Mouse (Mus musculus) retina, postnatal 1 day (tissue): ENCODE measurements around the gene Gm48551.
A peak's percentile ranks its signal among the peaks of the same experiment; 100 is the strongest.

Experiments
- DNase-seq: peaks from one replicate; pipeline ENCODE4 v3.0.0-alpha.2; 2012

Gm48551 gene

GRCm38 (mm10) chr10:81418216-81419070, 34.2 kb downstream of the Gm48551 start:
- no peak for DNase-seq

- DNase-seq: no peak
Measured at GRCm38 (mm10) chr10:81419111-81419928, 35.1 kb downstream of the Gm48551 start.

GRCm38 (mm10) chr10:81420191-81420767, 36.0 kb downstream of the Gm48551 start:
- DNase-seq: no peak

GRCm38 (mm10) chr10:81421041-81421796, 37.0 kb downstream of the Gm48551 start:
- no peak for DNase-seq

- no peak for DNase-seq
Measured at GRCm38 (mm10) chr10:81421797-81422100, 37.5 kb downstream of the Gm48551 start.

GRCm38 (mm10) chr10:81422191-81422590, 37.9 kb downstream of the Gm48551 start:
- no peak for DNase-seq

DNA sequence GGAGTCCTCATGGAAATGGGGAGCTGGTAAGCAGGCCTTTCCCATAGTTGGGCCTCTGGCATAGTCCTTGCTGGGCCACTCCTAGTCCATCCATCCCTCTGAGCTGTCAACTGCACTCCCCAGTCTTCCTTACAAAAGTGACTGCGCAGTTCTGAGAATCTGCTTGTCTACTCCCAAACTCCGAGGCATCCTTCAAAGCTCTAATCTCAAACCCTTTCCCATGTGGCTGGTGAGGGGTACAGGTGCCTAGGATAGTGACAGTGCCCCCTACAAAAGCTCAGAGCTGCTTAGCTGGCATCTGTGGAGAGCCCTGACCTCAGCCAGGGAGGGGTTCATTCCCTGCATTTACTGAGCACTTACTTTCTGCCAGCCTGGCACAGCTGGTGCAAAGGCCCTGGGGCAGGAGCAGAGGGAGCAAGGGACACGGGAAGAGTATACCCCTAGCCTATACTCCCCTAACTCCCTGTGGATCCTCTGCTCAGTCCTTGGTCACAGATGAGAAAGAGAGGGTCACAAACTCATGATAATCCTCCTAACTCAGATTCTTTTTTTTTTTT, 38.5 kb downstream of the Gm48551 start:
- no peak for DNase-seq

DNA sequence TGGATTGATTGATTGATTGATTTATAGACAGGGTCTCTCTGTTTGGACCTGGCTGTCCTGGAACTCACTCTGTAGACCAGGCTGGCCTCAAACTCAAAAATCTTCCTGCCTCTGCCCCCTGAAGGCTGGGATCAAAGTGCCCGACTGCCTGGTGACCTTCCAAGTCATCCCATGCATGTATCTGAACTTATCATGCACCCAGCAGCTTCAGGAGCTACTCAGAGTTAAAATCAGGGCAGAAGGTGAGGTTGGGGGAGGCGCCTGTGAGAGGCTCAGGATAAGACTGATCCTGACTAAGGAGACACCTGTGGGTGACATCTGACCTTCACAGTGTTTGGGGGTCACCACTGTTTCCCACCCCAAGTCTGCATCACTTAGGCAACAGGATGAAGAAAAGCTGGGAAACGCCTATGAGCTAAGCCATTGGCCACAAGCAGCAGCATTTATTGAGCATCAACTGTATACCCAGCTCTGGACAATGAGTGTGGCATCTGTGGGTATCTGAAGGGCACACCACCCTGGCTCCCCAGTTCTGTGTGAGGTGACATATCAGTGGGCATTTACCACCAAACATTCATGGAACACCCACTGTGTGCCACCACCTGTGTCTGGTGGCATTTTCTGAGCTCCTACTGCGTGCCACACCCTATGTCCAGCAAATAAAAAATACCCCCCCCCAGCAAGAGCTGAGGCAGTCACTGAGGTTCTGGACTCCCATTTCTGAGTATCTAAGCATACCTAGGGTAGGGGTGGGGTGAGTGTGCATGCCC, 39.4 kb downstream of the Gm48551 start:
- no peak for DNase-seq

DNA sequence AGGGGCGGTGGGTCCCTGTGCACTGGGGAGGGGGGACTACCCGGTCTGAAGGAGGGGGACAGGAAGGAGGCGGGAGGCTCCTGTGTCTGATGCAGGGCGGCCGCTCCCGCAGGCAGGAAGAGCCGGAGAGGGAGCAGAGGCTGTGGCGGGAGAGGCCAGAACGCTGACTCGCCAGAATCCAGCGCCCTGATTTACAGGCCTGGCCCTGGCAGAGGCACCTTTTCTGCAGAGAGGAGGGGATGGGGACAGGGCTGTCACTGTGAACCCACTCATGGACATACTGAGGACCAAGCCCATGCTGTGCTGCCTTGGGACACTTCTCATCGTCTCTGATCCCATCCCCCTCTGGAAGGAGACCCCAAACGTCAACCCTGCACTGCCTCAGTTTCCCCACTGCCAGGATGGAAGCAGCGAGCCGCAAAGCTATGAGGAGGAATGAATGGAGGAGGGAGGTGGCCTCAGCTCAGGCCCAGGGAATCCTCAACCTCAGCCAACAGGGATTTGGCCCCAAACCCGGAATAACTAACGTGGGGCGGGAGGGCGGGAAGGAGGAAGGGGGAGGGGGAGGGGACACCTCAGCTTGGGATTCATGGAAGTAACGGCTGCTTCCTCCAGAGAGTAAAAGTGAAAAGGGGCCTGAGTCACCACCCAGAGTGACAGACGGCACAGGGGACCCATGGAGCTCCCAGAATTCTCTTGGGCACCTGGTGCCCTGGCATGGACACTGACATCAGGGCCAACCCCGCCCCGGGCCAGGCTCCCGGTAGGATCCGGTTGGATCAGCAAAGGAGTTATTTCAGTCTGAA, 40.2 kb downstream of the Gm48551 start:
- peak; percentile 36 for DNase-seq

DNA sequence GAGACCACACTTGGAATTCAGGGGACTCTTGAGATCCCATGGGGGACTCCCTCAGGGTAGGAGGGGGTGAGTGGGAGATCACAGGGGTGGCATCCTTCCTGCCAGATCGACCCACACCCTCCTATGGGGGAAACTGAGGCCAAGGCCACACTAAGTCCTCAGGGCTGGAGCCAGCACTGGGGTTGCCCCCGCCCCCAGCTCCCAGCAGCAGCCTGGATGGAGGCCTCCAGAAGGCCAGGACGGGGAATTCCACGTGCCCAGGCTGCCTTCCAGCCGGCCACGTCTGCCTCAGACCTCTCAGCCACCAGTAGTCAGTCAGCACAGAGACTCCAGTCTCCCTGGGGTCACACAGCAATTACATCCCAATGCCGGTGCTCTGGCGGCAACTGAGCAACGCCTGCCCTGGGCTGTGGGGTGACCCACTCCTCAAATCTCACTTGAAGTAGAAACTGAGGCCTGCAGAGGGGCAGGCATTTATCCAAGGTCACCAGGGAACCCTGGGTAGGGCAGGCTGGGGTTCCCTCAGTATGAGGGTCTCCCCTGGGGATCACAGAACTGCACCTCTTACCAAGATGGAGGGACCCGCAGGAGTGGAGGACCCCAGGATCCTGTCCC, 41.1 kb downstream of the Gm48551 start:
- peak; percentile 12 for DNase-seq

DNA sequence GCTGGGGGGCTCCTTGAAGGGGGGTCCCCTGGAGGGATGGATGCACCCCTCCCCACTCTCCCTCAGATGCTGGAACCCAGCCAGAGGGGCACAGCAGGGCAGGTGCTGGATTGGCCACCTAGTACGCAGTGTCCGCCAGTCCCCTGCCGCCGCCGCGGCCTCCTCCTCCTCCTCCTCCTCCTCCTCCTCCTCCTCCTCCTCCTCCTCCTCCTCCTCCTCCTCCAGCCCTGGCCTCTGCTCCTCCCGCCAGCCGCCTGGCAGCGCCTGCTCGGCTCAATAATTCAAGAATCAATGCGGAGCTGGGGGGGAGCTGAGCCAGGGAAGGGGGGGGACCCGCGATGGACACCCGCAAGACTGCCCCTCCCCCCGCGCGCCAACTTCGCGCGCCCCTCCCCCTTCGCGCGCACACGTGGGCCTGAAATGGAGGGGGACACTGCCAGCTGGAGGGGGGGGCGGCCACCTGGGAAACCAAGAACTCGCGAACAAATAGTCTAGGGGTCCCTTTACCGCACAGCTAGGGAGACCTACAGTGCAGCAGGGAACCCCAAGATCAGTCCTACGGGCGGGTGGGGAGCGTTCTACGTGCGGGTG, 41.9 kb downstream of the Gm48551 start:
- no peak for DNase-seq

- DNase-seq: no peak
Measured at GRCm38 (mm10) chr10:81426897-81427296, 42.6 kb downstream of the Gm48551 start.

DNA sequence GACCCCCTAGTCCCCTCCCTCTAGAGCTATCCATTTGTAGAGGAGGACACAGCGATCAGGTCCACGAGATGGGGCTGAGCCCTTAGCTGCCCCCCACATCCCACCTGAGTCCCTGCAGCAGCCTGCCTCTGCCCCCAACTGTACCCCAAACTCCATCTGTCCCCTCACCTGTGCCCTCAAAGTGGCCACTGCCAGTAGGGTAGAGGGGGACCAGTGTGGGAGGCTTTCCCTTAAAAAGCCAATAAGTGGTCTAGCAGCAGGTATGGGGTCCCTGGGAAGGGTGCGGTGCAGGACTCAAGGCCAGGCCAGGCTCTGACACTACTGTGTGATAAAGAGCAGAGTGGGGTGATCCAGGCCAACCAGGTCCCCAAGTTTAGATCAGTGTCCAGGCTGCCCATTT, 43.1 kb downstream of the Gm48551 start:
- DNase-seq: no peak

DNA sequence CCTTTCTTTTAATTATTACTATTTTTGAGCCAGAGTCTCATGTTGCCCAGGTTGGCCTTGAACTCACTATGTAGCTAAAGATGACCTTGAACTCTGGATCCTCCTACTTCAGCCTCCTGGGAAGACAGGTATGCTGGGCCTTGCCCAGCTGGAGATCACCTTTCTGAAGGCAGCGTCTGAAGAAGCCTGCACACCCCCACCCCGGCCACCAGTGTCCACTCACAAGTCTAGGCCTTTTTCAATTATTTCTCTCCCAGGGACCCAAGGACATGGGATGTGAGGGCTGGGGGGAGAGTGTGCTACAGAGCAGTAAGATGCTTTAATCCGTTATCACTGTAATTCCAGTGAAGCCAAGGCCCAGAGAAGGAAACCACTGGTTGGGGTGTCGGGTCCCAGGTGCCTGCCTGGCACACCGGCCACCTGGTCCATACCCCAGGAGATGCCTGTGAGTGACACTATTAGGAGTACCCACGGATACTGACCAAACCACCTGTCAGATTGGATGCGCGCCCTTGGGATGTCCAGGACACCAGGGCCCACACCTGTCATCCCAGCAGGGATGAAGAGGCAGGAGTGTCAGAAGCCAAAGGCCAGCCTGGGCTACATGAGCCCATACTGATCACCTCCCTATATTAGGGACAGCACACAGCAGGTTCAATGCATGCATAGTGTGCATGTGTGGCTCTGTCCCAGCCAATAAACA, 43.7 kb downstream of the Gm48551 start:
- DNase-seq: no peak

DNA sequence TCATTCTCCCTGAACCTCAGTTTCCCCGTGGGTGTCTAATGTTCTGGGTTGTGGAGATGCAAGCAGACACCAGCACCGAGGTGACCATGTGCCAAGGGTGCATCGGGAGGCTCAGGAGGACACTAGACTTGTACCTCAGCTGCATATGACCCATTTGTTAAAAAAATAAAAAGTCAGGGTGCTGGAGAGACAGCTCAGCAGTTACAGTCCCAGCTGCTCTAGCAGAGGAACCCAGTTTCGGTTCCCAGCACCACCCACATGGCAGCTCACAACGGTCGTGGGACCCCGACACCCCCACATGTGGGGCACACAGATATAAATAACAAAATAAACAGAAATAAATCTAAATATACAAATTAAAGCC, 44.2 kb downstream of the Gm48551 start:
- no peak for DNase-seq

GRCm38 (mm10) chr10:81429092-81429491, 44.8 kb downstream of the Gm48551 start:
- DNase-seq: no peak

GRCm38 (mm10) chr10:81429605-81430061, 45.4 kb downstream of the Gm48551 start:
- DNase-seq: peak; percentile 85

- peak; percentile 87 for DNase-seq
Measured at GRCm38 (mm10) chr10:81430141-81430830, 46.0 kb downstream of the Gm48551 start.
